ENCODE assay signal across 22 mouse cellular contexts in genomic region chr7:69142351-69142750, GRCm38 (mm10).
DNase-seq lines count a peak whose midpoint lies in the region; ATAC-seq and TF ChIP-seq lines count a peak whose summit lies in the region.
"Had no signal": no experiment of that assay in that cellular context is flagged by ENCODE, and none has a peak within 500 bp of the region (broad histone marks: within the 10 kb centered on the region; RNA-seq: fewer than 3 reads in every experiment).

No protein-coding gene starts in this region.

- no peak overlapping the region for H3K4me2 ChIP-seq in kidney, postnatal 0 days (ENCODE audit: low read length)
- no peak overlapping the region for H3K4me2 ChIP-seq in lung, postnatal 0 days (replicated peaks; ENCODE audit: low read depth, low read length)
- no peak overlapping the region for H3K4me2 ChIP-seq in embryonic facial prominence, embryonic 14.5 days (ENCODE audit: low read depth, low read length)
- H3K4me2 ChIP-seq: embryonic facial prominence, embryonic 13.5 days; forebrain, embryonic 13.5 days; hindbrain, embryonic 13.5 days had no signal

- H3K27me3 ChIP-seq in kidney, postnatal 0 days (ENCODE audit: insufficient read depth, low read length) = no peaks in the 10 kb centered on the region
- no peaks in the 10 kb centered on the region for H3K27me3 ChIP-seq in lung, postnatal 0 days (replicated peaks; ENCODE audit: insufficient read depth, low read length)
- H3K27me3 ChIP-seq in embryonic facial prominence, embryonic 14.5 days (replicated peaks; ENCODE audit: control insufficient read depth, insufficient read depth, low read length) = no peaks in the 10 kb centered on the region
- H3K27me3 ChIP-seq: CH12.LX; embryonic facial prominence, embryonic 13.5 days; forebrain, embryonic 13.5 days; hindbrain, embryonic 13.5 days had no signal

- peak; percentile 56 for DNase-seq in kidney, postnatal 0 days (ENCODE audit: low spot score)
- DNase-seq in kidney, postnatal 4 days = no peak
- peak; percentile 5 for DNase-seq in lung, postnatal 0 days (ENCODE audit: low spot score)
- no peak for DNase-seq in lung, adult 2 months
- peak; percentile 48 for DNase-seq in embryonic facial prominence, embryonic 14.5 days (ENCODE audit: low spot score)
- DNase-seq in gastrocnemius, adult 8-10 months (ENCODE audit: low spot score in 2 of 2) = no peak
- no peak for DNase-seq in layer of hippocampus, adult 18-20 months (ENCODE audit: low spot score in 2 of 2)
- DNase-seq: adrenal gland, adult 8-10 months; adrenal gland, postnatal 36 days; cerebellum, adult 8-10 months; cerebellum, postnatal 14 days; forebrain, postnatal 0 days; gastrocnemius, adult 2 months; gastrocnemius, postnatal 36 days; heart, adult 18-20 months; heart, postnatal 14 days had no signal

- no peak for TF ChIP-seq POLR2A in lung, adult 2 months (IDR thresholded peaks at IDR 0.05; ENCODE audit: borderline replicate concordance, extremely low read depth, low read depth, low read length)

- H3K9ac ChIP-seq in kidney, postnatal 0 days (ENCODE audit: low read depth, low read length) = no peak overlapping the region
- H3K9ac ChIP-seq in lung, postnatal 0 days (replicated peaks; ENCODE audit: low read depth) = no peak overlapping the region
- no peak overlapping the region for H3K9ac ChIP-seq in embryonic facial prominence, embryonic 14.5 days (ENCODE audit: low read depth, low read length)
- H3K9ac ChIP-seq: embryonic facial prominence, embryonic 13.5 days; forebrain, embryonic 13.5 days; forebrain, postnatal 0 days; hindbrain, embryonic 13.5 days had no signal

- no peak for TF ChIP-seq EP300 in lung, postnatal 0 days (IDR thresholded peaks at IDR 0.05)

- WGBS in kidney, postnatal 0 days = 54% methylated on average over 3 of the region's 3 CpGs
- 68% methylated on average over 3 of the region's 3 CpGs for WGBS in lung, postnatal 0 days
- WGBS in lung, adult 2 months = 75% methylated on average over 3 of the region's 3 CpGs
- WGBS in embryonic facial prominence, embryonic 14.5 days = 59% methylated on average over 3 of the region's 3 CpGs

- ATAC-seq in kidney, postnatal 0 days (replicated peaks; ENCODE audit: low FRiP score, low read depth) = no peak
- ATAC-seq in lung, postnatal 0 days = no peak
- ATAC-seq in embryonic facial prominence, embryonic 14.5 days (ENCODE audit: low read depth) = no peak
- ATAC-seq: forebrain, embryonic 13.5 days; forebrain, postnatal 0 days; hindbrain, postnatal 0 days had no signal

- no peak overlapping the region for H3K4me3 ChIP-seq in kidney, postnatal 0 days (replicated peaks; ENCODE audit: low read depth, low read length)
- no peak overlapping the region for H3K4me3 ChIP-seq in lung, postnatal 0 days (ENCODE audit: low read depth, low read length)
- H3K4me3 ChIP-seq in lung, adult 2 months (replicated peaks; ENCODE audit: extremely low read depth, low read depth, low read length) = no peak overlapping the region
- no peak overlapping the region for H3K4me3 ChIP-seq in embryonic facial prominence, embryonic 14.5 days (ENCODE audit: low read depth, low read length)
- H3K4me3 ChIP-seq: embryonic facial prominence, embryonic 13.5 days; forebrain, embryonic 13.5 days; gastrocnemius, adult 2 months; heart, embryonic 10.5 days; hindbrain, embryonic 13.5 days had no signal

- H3K4me1 ChIP-seq in kidney, postnatal 0 days (replicated peaks; ENCODE audit: insufficient read depth, low read length) = no peaks in the 10 kb centered on the region
- H3K4me1 ChIP-seq in lung, postnatal 0 days (ENCODE audit: insufficient read depth, low read depth, low read length) = no peaks in the 10 kb centered on the region
- no peaks in the 10 kb centered on the region for H3K4me1 ChIP-seq in lung, adult 2 months (ENCODE audit: control insufficient read depth, insufficient read depth, low read length)
- H3K4me1 ChIP-seq in embryonic facial prominence, embryonic 14.5 days (ENCODE audit: control insufficient read depth, insufficient read depth, low read length) = no peaks in the 10 kb centered on the region
- H3K4me1 ChIP-seq: embryonic facial prominence, embryonic 13.5 days; forebrain, embryonic 13.5 days; hindbrain, embryonic 13.5 days had no signal

- no peaks in the 10 kb centered on the region for H3K9me3 ChIP-seq in kidney, postnatal 0 days (replicated peaks; ENCODE audit: low read length)
- H3K9me3 ChIP-seq in lung, postnatal 0 days (ENCODE audit: low read length) = no peaks in the 10 kb centered on the region
- H3K9me3 ChIP-seq in embryonic facial prominence, embryonic 14.5 days (ENCODE audit: control insufficient read depth, low read length) = no peaks in the 10 kb centered on the region
- H3K9me3 ChIP-seq: embryonic facial prominence, embryonic 13.5 days; forebrain, embryonic 13.5 days; heart, embryonic 10.5 days; hindbrain, embryonic 13.5 days had no signal

- no peak for TF ChIP-seq CTCF in kidney, postnatal 0 days (IDR thresholded peaks at IDR 0.05; ENCODE audit: low read depth)
- no peak for TF ChIP-seq CTCF in lung, postnatal 0 days (IDR thresholded peaks at IDR 0.05)
- no peak for TF ChIP-seq CTCF in lung, adult 2 months (IDR thresholded peaks at IDR 0.05; ENCODE audit: insufficient read depth, low read length)

- no peak overlapping the region for H3K27ac ChIP-seq in kidney, postnatal 0 days
- H3K27ac ChIP-seq in lung, postnatal 0 days (ENCODE audit: low read length) = no peak overlapping the region
- no peak overlapping the region for H3K27ac ChIP-seq in embryonic facial prominence, embryonic 14.5 days (replicated peaks; ENCODE audit: low read depth, low read length)
- H3K27ac ChIP-seq: embryonic facial prominence, embryonic 13.5 days; forebrain, embryonic 13.5 days; gastrocnemius, adult 2 months; heart, embryonic 10.5 days; hindbrain, embryonic 13.5 days; hindbrain, postnatal 0 days had no signal

- no peaks in the 10 kb centered on the region for H3K36me3 ChIP-seq in kidney, postnatal 0 days (ENCODE audit: insufficient read depth, low read length)
- H3K36me3 ChIP-seq in lung, postnatal 0 days (ENCODE audit: insufficient read depth, low read length) = no peaks in the 10 kb centered on the region
- H3K36me3 ChIP-seq in embryonic facial prominence, embryonic 14.5 days (ENCODE audit: control insufficient read depth, insufficient read depth, low read length) = no peaks in the 10 kb centered on the region
- H3K36me3 ChIP-seq: embryonic facial prominence, embryonic 13.5 days; heart, embryonic 10.5 days; hindbrain, embryonic 13.5 days had no signal

Comparison
In these comparisons a context has a peak if more than half of its experiments do, and no peak if none do; other contexts are left out.
1. DNase-seq: peak in kidney, postnatal 0 days (single experiment), lung, postnatal 0 days (single experiment) and embryonic facial prominence, embryonic 14.5 days (single experiment); none in kidney, postnatal 4 days (0 of 2), lung, adult 2 months (single experiment), gastrocnemius, adult 8-10 months (0 of 2) and layer of hippocampus, adult 18-20 months (0 of 2).